In genomic region chr2:32509896-32510295, GRCm38 (mm10) we compare ENCODE assay signal across 8 mouse cellular contexts. TPM values are rescaled to one million over a fixed set of nuclear protein-coding genes. Genes with fewer than 3 reads are reported as not detected.
DNase-seq lines count a peak whose midpoint lies in the region; ATAC-seq and TF ChIP-seq lines count a peak whose summit lies in the region.

No protein-coding gene starts in this region.

- no peak overlapping the region for H3K4me3 ChIP-seq in kidney, adult 2 months (ENCODE audit: insufficient read depth, low read depth, low read length)
- no peak overlapping the region for H3K4me3 ChIP-seq in brown adipose tissue, adult 24 weeks (ENCODE audit: insufficient read depth, low read depth, low read length)
- H3K4me3 ChIP-seq in hindbrain, embryonic 13.5 days, result no peak overlapping the region

- H3K9ac ChIP-seq in hindbrain, embryonic 13.5 days, result no peak overlapping the region

- no peaks in the 10 kb centered on the region for H3K36me3 ChIP-seq in kidney, adult 2 months (ENCODE audit: control insufficient read depth, insufficient read depth, low read length)
- no peaks in the 10 kb centered on the region for H3K36me3 ChIP-seq in hindbrain, embryonic 13.5 days

- intact Hi-C loops in left cerebral cortex, postnatal 14 days (cut with DNase I), result no loop called here

- 59% methylated on average over 8 of the region's 8 CpGs for WGBS in kidney, adult 2 months
- WGBS in hindbrain, embryonic 13.5 days, result 54% methylated on average over 8 of the region's 8 CpGs

- ATAC-seq in hindbrain, embryonic 13.5 days (ENCODE audit: low FRiP score), result no peak

- H3K9me3 ChIP-seq in hindbrain, embryonic 13.5 days, result no peaks in the 10 kb centered on the region

- no peak for TF ChIP-seq POLR2A in kidney, adult 2 months (IDR thresholded peaks at IDR 0.05; ENCODE audit: low read depth, low read length)

- H3K4me2 ChIP-seq in hindbrain, embryonic 13.5 days, result no peak overlapping the region

- TF ChIP-seq CTCF in kidney, adult 2 months (conservative IDR thresholded peaks at IDR 0.05; ENCODE audit: insufficient read depth, insufficient read length, low read depth, low read length), result no peak

- H3K27me3 ChIP-seq in kidney, adult 2 months (replicated peaks; ENCODE audit: control insufficient read depth, insufficient read depth, low read length), result no peaks in the 10 kb centered on the region
- H3K27me3 ChIP-seq in hindbrain, embryonic 13.5 days, result no peaks in the 10 kb centered on the region

- DNase-seq in kidney, adult 2 months, result no peak
- DNase-seq in kidney, adult 9 months, result no peak
- peak; percentile 60 for DNase-seq in lung, postnatal 10 days
- DNase-seq in left cerebral cortex, postnatal 14 days (ENCODE audit: low spot score in 2 of 2), result no peak
- DNase-seq in right cerebral cortex, postnatal 10 days (ENCODE audit: low spot score in 2 of 2), result no peak
- no peak for DNase-seq in thymus, adult 18-20 months

- peak overlapping the region; percentile 63 for H3K27ac ChIP-seq in kidney, adult 2 months (ENCODE audit: insufficient read depth, low read depth, low read length)
- H3K27ac ChIP-seq in brown adipose tissue, adult 24 weeks (replicated peaks; ENCODE audit: low read depth, low read length), result peak overlapping the region; percentile 96
- H3K27ac ChIP-seq in hindbrain, embryonic 13.5 days, result peak overlapping the region; percentile 55

- no peaks in the 10 kb centered on the region for H3K4me1 ChIP-seq in kidney, adult 2 months (ENCODE audit: control insufficient read depth, insufficient read depth, low read length)
- peaks cover 31% of the 10 kb centered on the region for H3K4me1 ChIP-seq in brown adipose tissue, adult 24 weeks (ENCODE audit: control insufficient read depth, insufficient read depth, insufficient read length, low read length)
- no peaks in the 10 kb centered on the region for H3K4me1 ChIP-seq in hindbrain, embryonic 13.5 days (replicated peaks)

RNA-seq across cellular contexts. Expression of gene Fam102a, which starts 25.2 kb away (rescaled TPM):
- polyA plus RNA-seq in kidney, adult 2 months (2012; rRNA removed), result 39.0 and 40.2 TPM in 2 replicates
- polyA plus RNA-seq in brown adipose tissue, adult 24 weeks (2012; ENCODE audit: insufficient read depth, insufficient read length, missing spikeins), result 6.3 and 15.4 TPM in 2 replicates
- 7.0 and 7.1 TPM in 2 replicates for polyA plus RNA-seq in hindbrain, embryonic 13.5 days (2015; fragmentation: Nextera tagmentation; extraction: Ambion mirVana)
- total RNA-seq in left cerebral cortex, postnatal 14 days (2021), result 10 to 100 TPM; 35.2 to 44.4 TPM

RNA-seq across cellular contexts. Expression of gene Slc25a25, which starts 58.7 kb away (rescaled TPM):
- 25.3 and 30.6 TPM in 2 replicates for polyA plus RNA-seq in kidney, adult 2 months (2012; rRNA removed)
- polyA plus RNA-seq in brown adipose tissue, adult 24 weeks (2012; ENCODE audit: insufficient read depth, insufficient read length, missing spikeins), result 9.2 and 11.0 TPM in 2 replicates
- 46.2 and 50.1 TPM in 2 replicates for polyA plus RNA-seq in hindbrain, embryonic 13.5 days (2015; fragmentation: Nextera tagmentation; extraction: Ambion mirVana)
- total RNA-seq in left cerebral cortex, postnatal 14 days (2021), result 10 to 100 TPM; 52.1 to 55.4 TPM

RNA-seq across cellular contexts. Expression of gene Naif1, which starts 59.6 kb away (rescaled TPM):
- 4.8 and 5.2 TPM in 2 replicates for polyA plus RNA-seq in kidney, adult 2 months (2012; rRNA removed)
- polyA plus RNA-seq in brown adipose tissue, adult 24 weeks (2012; ENCODE audit: insufficient read depth, insufficient read length, missing spikeins), result 1.8 and 2.1 TPM in 2 replicates
- polyA plus RNA-seq in hindbrain, embryonic 13.5 days (2015; fragmentation: Nextera tagmentation; extraction: Ambion mirVana), result 5.1 and 5.9 TPM in 2 replicates
- 1 to 10 TPM; 4.0 to 4.1 TPM for total RNA-seq in left cerebral cortex, postnatal 14 days (2021)
